Comparison of ENCODE assay signal across 8 mouse cellular contexts in the genomic region with DNA sequence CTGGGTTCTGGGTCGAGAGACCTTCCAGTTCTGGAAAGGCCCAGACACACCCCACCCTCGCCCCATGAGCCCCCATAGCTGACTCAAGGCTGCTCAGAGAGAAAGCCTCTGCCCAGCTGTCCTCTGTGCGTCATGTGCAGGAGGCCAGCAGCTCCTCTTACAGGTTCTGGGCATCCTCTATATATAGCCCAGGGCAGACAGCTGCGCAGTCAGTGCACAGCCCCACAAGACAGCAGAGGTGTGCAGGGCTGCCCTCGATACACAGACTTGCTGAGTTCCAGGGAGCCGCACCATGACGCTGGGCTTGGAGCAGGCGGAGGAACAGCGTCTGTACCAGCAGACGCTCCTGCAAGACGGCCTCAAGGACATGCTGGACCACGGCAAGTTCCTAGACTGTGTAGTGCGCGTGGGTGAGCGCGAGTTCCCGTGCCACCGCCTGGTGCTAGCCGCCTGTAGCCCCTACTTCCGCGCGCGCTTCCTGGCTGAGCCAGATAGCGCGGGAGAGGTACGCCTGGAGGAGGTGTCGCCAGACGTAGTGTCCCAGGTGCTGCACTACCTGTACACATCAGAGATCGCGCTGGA. TPM values are rescaled to one million over a fixed set of nuclear protein-coding genes. Genes with fewer than 3 reads are reported as not detected.
DNase-seq lines count a peak whose midpoint lies in the region; ATAC-seq lines count a peak whose summit lies in the region.

A gene (plus strand): TSS at position 124 of the 582 bp plus-strand sequence.

- peak within 1 kb of the TSS; percentile 40 for H3K9ac ChIP-seq in forebrain, embryonic 15.5 days (replicated peaks)
- H3K9ac ChIP-seq in midbrain, embryonic 13.5 days (replicated peaks): peak within 1 kb of the TSS; percentile 48; the same call in 1 of the 2 replicates

- peak within 1 kb of the TSS; percentile 70 for H3K4me2 ChIP-seq in forebrain, embryonic 15.5 days (replicated peaks)
- peak within 1 kb of the TSS; percentile 60 for H3K4me2 ChIP-seq in midbrain, embryonic 13.5 days (replicated peaks)

- ATAC-seq in megakaryocyte, adult 5-6 weeks (ENCODE audit: poor library complexity, severe bottlenecking): no peak
- peak; percentile 53 for ATAC-seq in forebrain, embryonic 15.5 days (replicated peaks)
- peak; percentile 31 to 42; a peak in 3 of 4 replicates for ATAC-seq in hematopoietic stem cell, adult 5-6 weeks (replicated peaks in 1 of 2; ENCODE audit: insufficient read depth in 1 of 2, low FRiP score in 2 of 2, low TSS enrichment in 1 of 2, low read depth in 1 of 2, poor library complexity in 2 of 2, severe bottlenecking in 2 of 2)
- peak; percentile 72 for ATAC-seq in midbrain, embryonic 13.5 days
- no peak for ATAC-seq in megakaryocyte-erythroid progenitor cell, adult 5-6 weeks (replicated peaks; ENCODE audit: low FRiP score, low TSS enrichment, poor library complexity, severe bottlenecking)

- H3K4me1 ChIP-seq in megakaryocyte, embryonic 14.5 days: peaks cover 12% of the 10 kb centered on the region
- peaks cover 11% of the 10 kb centered on the region for H3K4me1 ChIP-seq in forebrain, embryonic 15.5 days
- H3K4me1 ChIP-seq in midbrain, embryonic 13.5 days (replicated peaks): peaks cover 12% of the 10 kb centered on the region

- H3K27ac ChIP-seq in forebrain, embryonic 15.5 days (replicated peaks): no peak within 1 kb of the TSS
- no peak within 1 kb of the TSS for H3K27ac ChIP-seq in midbrain, embryonic 13.5 days

- no peak for DNase-seq in MN1 (ENCODE audit: low spot score)
- DNase-seq in embryo, embryonic 11 days: no peak

- H3K9me3 ChIP-seq in megakaryocyte, embryonic 14.5 days: peaks cover 11% of the 10 kb centered on the region
- no peaks in the 10 kb centered on the region for H3K9me3 ChIP-seq in forebrain, embryonic 15.5 days
- H3K9me3 ChIP-seq in midbrain, embryonic 13.5 days: no peaks in the 10 kb centered on the region

- H3K36me3 ChIP-seq in megakaryocyte, embryonic 14.5 days (replicated peaks; ENCODE audit: low read length): no peaks in the 10 kb centered on the region
- no peaks in the 10 kb centered on the region for H3K36me3 ChIP-seq in forebrain, embryonic 15.5 days
- no peaks in the 10 kb centered on the region for H3K36me3 ChIP-seq in midbrain, embryonic 13.5 days

- H3K27me3 ChIP-seq in megakaryocyte, embryonic 14.5 days (replicated peaks): peaks cover 78% of the 10 kb centered on the region
- peaks cover 38% of the 10 kb centered on the region for H3K27me3 ChIP-seq in forebrain, embryonic 15.5 days
- H3K27me3 ChIP-seq in midbrain, embryonic 13.5 days: peaks cover 44% of the 10 kb centered on the region

- 21% methylated on average over 30 of the region's 30 CpGs for WGBS in forebrain, embryonic 15.5 days
- 19% methylated on average over 30 of the region's 30 CpGs for WGBS in midbrain, embryonic 13.5 days

- H3K4me3 ChIP-seq in megakaryocyte, embryonic 14.5 days (replicated peaks): peak within 1 kb of the TSS; percentile 77
- H3K4me3 ChIP-seq in forebrain, embryonic 15.5 days: peak within 1 kb of the TSS; percentile 40
- H3K4me3 ChIP-seq in midbrain, embryonic 13.5 days (replicated peaks): peak within 1 kb of the TSS; percentile 36

RNA-seq across cellular contexts. Expression of the gene that starts here (rescaled TPM):
- not detected in 2 replicates for polyA plus RNA-seq in megakaryocyte, embryonic 14.5 days (2012; ENCODE audit: insufficient read depth, low replicate concordance)
- not detected in 2 replicates for total RNA-seq in megakaryocyte, adult 5-6 weeks (2015)
- total RNA-seq in megakaryocyte, adult 5-6 weeks (2017): not detected in 2 replicates
- polyA plus RNA-seq in forebrain, embryonic 15.5 days (2015; fragmentation: Nextera tagmentation; extraction: Ambion mirVana): 0.50 and 0.69 TPM in 2 replicates
- total RNA-seq in hematopoietic stem cell, adult 5-6 weeks (2017): not detected in 2 replicates
- polyA plus RNA-seq in midbrain, embryonic 13.5 days (2015; fragmentation: Nextera tagmentation; extraction: Ambion mirVana): 0.43 and 0.69 TPM in 2 replicates
- not detected in 2 replicates for total RNA-seq in megakaryocyte-erythroid progenitor cell, adult 5-6 weeks (2014; fragmentation: Nextera tagmentation)
- total RNA-seq in megakaryocyte-erythroid progenitor cell, adult 5-6 weeks (2017): not detected in 2 replicates

Comparison
In these comparisons a context has a peak if more than half of its experiments do, and no peak if none do; other contexts are left out.
1. Peak in ATAC-seq, H3K4me3 ChIP-seq, H3K9ac ChIP-seq and H3K4me2 ChIP-seq in forebrain, embryonic 15.5 days; RNA of the gene not detected or under 1 TPM.
2. Peak in ATAC-seq in hematopoietic stem cell, adult 5-6 weeks; RNA of the gene not detected or under 1 TPM.
3. Peak in ATAC-seq, H3K4me3 ChIP-seq, H3K9ac ChIP-seq and H3K4me2 ChIP-seq in midbrain, embryonic 13.5 days; RNA of the gene not detected or under 1 TPM.